Mouse (Mus musculus) spleen, adult 2 months (tissue): Measurements from ENCODE around the gene Slc22a13. TPM values are rescaled to one million over a fixed set of nuclear protein-coding genes. Genes with fewer than 3 reads are reported as not detected.

Source experiments
- DNase-seq, 2 experiments: peaks; one replicate each; pipeline versions ENCODE4 v3.0.0 to v3.0.0-alpha.2; 2012 to 2021; ENCODE audit warnings: low spot score in 2 of 2, low read depth in 1 of 2
- H3K27ac ChIP-seq: fragments of 200-500 bp; 2 replicates; pipeline ENCODE4 v1.5.1; 2012; ENCODE audit warnings: low read length, inconsistent platforms; ENCODE audit not compliant: insufficient read depth
- H3K27me3 ChIP-seq: fragments of 200-500 bp; 2 replicates; pipeline ENCODE4 v1.6.1; 2012; ENCODE audit warnings: mild to moderate bottlenecking, moderate library complexity, low read length, inconsistent platforms; ENCODE audit not compliant: control insufficient read depth, insufficient read depth
- H3K36me3 ChIP-seq: fragments of 200-500 bp; 2 replicates; pipeline ENCODE4 v1.6.1; 2012; ENCODE audit warnings: mild to moderate bottlenecking, low read length, inconsistent platforms; ENCODE audit not compliant: control insufficient read depth, insufficient read depth
- H3K4me1 ChIP-seq: fragments of 200-500 bp; 2 replicates; pipeline ENCODE4 v1.6.1; 2011; ENCODE audit warnings: inconsistent platforms; ENCODE audit not compliant: control insufficient read depth, insufficient read depth, insufficient read length
- H3K4me3 ChIP-seq: fragments of 200-500 bp; 2 replicates; pipeline ENCODE4 v1.5.1; 2011; ENCODE audit warnings: mild to moderate bottlenecking, inconsistent platforms; ENCODE audit not compliant: insufficient read depth, insufficient read length; ENCODE audit errors: extremely low read depth
- CTCF ChIP-seq: fragments of 200-500 bp; IDR thresholded peaks from 2 replicates; pipeline ENCODE4 v1.5.1; 2011; ENCODE audit warnings: mild to moderate bottlenecking, inconsistent platforms; ENCODE audit not compliant: insufficient read depth, insufficient read length, insufficient replicate concordance; ENCODE audit errors: extremely low read depth
- POLR2A ChIP-seq: fragments of 200-500 bp; IDR thresholded peaks from 2 replicates; pipeline ENCODE4 v1.6.1; 2011; ENCODE audit warnings: low read depth, low read length, inconsistent platforms
- WGBS: fragments of 180-500 bp; shearing (Covaris S2); methylation state at CpG from one replicate; pipeline ENCODE4 v1.1.7; 2018; 5-methylcytosine and 5-hydroxymethylcytosine counted together
- polyA plus RNA-seq: library from polyadenylated mRNA; depleted of rRNA; stranded (reverse); fragments of >200 nt; gene quantifications from 2 replicates; pipeline ENCODE4 v1.2.3, GENCODE M21; 2012; rRNA removed

The Slc22a13 gene
- polyA plus RNA-seq, 1 experiment = 0.07 TPM

GRCm38 (mm10) chr9:119144696-119145095 lies 64.2 kb downstream of the Slc22a13 start:
- DNase-seq = no peak
- H3K27ac ChIP-seq = no peak overlapping the region
- H3K27me3 ChIP-seq = no peaks in the 10 kb centered on the region
- 88% methylated on average over 8 of the region's 8 CpGs for WGBS
- no peak overlapping the region for H3K4me3 ChIP-seq
- H3K4me1 ChIP-seq = no peaks in the 10 kb centered on the region
- H3K36me3 ChIP-seq = no peaks in the 10 kb centered on the region
- no peak for TF ChIP-seq POLR2A
- TF ChIP-seq CTCF = no peak

DNA sequence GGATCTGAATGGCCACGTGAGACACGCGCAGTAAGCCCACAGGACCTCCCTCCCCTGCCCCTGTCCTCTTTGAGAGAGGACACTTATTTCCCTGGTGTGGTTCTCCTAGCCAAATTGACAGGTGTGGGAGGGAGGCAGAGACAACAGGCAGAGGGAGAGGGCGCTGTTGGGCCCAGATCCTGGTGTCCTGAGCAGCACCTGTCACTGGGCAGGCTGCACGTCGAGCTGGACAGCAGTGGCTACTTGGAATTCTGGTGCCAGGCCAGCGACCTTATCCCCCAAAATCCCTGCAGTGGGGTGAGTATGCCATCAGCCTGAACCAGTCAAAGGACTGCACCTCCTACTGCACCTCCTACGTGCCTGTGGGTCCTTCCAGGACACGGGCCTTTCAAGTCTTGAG lies 65.5 kb downstream of the Slc22a13 start:
- no peak for DNase-seq
- no peak overlapping the region for H3K27ac ChIP-seq
- no peak overlapping the region for H3K4me3 ChIP-seq
- no peaks in the 10 kb centered on the region for H3K36me3 ChIP-seq
- no peak for TF ChIP-seq CTCF
- TF ChIP-seq POLR2A = no peak
- no peaks in the 10 kb centered on the region for H3K4me1 ChIP-seq
- no peaks in the 10 kb centered on the region for H3K27me3 ChIP-seq
- WGBS = 81% methylated on average over 9 of the region's 9 CpGs

Other genes starting within 250 kb of the Slc22a13 start
- 7.2 and 12.0 TPM in 2 replicates for gene Vill, start 156.3 kb downstream of the Slc22a13 start, polyA plus RNA-seq
- 6.3 and 6.5 TPM in 2 replicates for gene Plcd1, start 115.6 kb downstream of the Slc22a13 start, polyA plus RNA-seq
- gene Dlec1, start 106.6 kb downstream of the Slc22a13 start, polyA plus RNA-seq = 0.32 and 0.65 TPM in 2 replicates
- gene Acaa1b, start 52.0 kb downstream of the Slc22a13 start, polyA plus RNA-seq = 0.86 and 0.92 TPM in 2 replicates
- gene Gm47289, start 49.9 kb downstream of the Slc22a13 start, polyA plus RNA-seq = not detected in 2 replicates
- 9.4 and 9.5 TPM in 2 replicates for gene Oxsr1, start 113.3 kb upstream of the Slc22a13 start, polyA plus RNA-seq
- gene Acaa1a, start 130.6 kb upstream of the Slc22a13 start, polyA plus RNA-seq = 138 and 173 TPM in 2 replicates
- gene Myd88, start 132.3 kb upstream of the Slc22a13 start, polyA plus RNA-seq = 27.0 and 33.5 TPM in 2 replicates
- 1.3 and 2.0 TPM in 2 replicates for gene Xylb, start 148.3 kb upstream of the Slc22a13 start, polyA plus RNA-seq
- gene Slc22a14, start 156.5 kb upstream of the Slc22a13 start, polyA plus RNA-seq = 0.19 and 0.22 TPM in 2 replicates
- 1.3 and 1.5 TPM in 2 replicates for gene Acvr2b, start 193.0 kb upstream of the Slc22a13 start, polyA plus RNA-seq
- 1.9 and 2.2 TPM in 2 replicates for gene Exog, start 235.8 kb upstream of the Slc22a13 start, polyA plus RNA-seq